Mouse (Mus musculus) heart, postnatal 10 days (tissue): ENCODE results near the gene Tas1r1. TPM values are rescaled to one million over a fixed set of nuclear protein-coding genes. Genes with fewer than 3 reads are reported as not detected.

Experiments used
- DNase-seq, 2 experiments: peaks; one replicate each; pipeline ENCODE4 v3.0.0; 2021
- intact Hi-C: fragments of 180-260 bp; cut with DNase I; formaldehyde crosslinking; loops from one replicate; pipeline ENCODE4 v1.15.1; 2025
- total RNA-seq, 2 experiments: library from RNA; stranded (reverse); gene quantifications; 2 replicates each; pipeline ENCODE4 v1.2.3; 2021

Gene Tas1r1
- total RNA-seq, 2 experiments from 2014 or later: 0.10 to 0.17 TPM

DNA sequence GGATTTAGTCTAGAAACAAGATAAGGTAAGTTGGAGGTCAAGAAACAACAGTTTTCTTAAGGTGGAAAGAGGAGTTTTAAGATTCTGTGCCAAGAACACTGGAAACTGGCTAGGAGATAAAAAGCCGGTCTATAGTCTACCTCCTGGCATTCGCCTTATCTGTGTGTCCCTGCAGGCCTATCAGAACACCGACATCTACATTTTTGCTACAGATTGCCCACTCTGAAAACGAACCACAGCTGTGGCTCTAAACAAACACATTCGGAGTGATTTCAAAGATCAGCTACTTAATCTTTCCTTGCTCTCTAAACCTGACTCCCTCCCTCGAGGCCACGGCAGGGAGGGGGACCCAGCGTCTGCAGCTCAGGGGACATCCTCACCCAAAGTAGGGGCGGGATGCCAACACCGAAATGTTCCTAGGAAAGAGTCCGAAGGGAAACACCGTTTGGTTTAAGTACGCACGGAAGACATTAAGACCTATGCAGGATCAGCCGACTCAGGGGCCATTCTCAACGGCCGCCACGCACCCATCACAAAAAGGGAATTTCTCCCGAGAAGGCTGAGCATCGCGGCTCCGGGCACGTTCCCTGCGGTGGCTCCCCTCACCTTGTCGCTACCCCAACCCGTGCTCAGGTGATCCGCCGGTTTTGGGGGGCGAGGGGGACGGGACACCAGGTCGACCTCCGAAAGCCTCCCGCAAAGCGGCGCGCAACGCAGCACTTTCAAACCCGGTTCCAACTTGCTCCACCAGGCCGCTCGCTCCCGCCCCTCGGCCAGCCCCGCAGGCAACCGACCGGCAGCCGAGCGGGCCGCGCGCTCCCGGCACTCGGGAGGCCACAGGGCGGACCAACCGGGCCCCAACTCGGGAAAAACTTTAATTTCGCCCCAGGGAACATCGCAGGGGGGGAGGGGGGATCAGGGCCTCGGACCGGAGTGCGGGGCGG lies 43.9 kb downstream of the Tas1r1 start:
- intact Hi-C loops: no loop called here
- peak; percentile 44 to 50 for DNase-seq

DNA sequence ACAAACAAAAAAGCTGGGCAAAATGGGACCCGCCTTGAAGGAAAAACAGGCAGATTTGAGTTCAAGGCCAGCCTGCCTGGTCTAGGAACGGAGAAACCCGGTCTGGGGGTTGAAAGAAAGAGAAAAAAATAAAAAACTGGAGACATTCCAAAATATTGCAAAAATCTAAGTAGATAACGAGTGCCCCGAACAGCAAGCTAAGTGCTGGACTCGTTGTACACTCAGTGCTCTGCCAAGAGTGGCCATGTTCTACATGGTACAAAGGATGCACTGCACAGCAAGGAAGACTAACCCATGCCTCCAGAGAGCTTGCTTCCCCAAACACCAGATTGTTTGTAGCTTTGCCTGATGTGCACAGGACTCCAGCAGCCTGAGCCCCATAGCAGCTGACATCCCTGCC lies 45.3 kb downstream of the Tas1r1 start:
- intact Hi-C loops: no loop called here

DNA sequence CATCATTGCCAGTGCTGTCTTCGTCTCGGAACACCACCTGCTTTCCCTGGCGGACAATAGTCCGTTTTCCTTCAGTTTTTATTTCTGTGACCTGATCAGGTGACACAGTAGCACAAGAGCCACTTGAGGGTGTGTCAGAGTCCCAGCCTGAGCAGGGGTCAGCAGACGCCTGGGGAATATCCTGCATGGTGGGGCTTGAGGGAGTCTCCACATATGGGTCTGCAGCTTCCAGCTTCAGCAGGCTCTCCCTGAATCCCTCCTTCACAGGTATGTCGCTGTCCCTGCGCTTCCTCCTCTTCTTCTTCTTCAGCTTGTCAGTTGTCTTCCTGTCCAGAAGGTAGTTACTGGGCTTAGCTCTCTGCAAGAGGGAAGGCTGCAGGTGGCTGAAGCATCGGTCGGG lies 46.3 kb downstream of the Tas1r1 start:
- intact Hi-C loops: no loop called here
- no peak for DNase-seq

More for the DNA sequence above, 45.3 kb downstream of the Tas1r1 start:
- DNase-seq: no peak

GRCm38 (mm10) chr4:151989110-151989488 lies 49.3 kb downstream of the Tas1r1 start:
- DNase-seq: no peak
- intact Hi-C loops: no loop called here

- peak; percentile 87 to 88 for DNase-seq
- intact Hi-C loops: no loop called here
Observed at GRCm38 (mm10) chr4:151988342-151989109, 49.8 kb downstream of the Tas1r1 start, which contains the start of gene Thap3. Gene Thap3 (minus strand): TSS chr4:151988997.

- no peak for DNase-seq
- intact Hi-C loops: no loop called here
Observed at GRCm38 (mm10) chr4:151988014-151988341, 50.4 kb downstream of the Tas1r1 start.

GRCm38 (mm10) chr4:151986650-151987049 lies 51.7 kb downstream of the Tas1r1 start:
- DNase-seq: peak in 1 of 2 experiments; percentile 7
- intact Hi-C loops: no loop called here

- intact Hi-C loops: no loop called here
Observed at GRCm38 (mm10) chr4:151985886-151986285, 52.5 kb downstream of the Tas1r1 start.

GRCm38 (mm10) chr4:151983560-151983959 lies 54.8 kb downstream of the Tas1r1 start:
- peak in 1 of 2 experiments; percentile 15 for DNase-seq
- intact Hi-C loops: no loop called here

More at GRCm38 (mm10) chr4:151985886-151986285, 52.5 kb downstream of the Tas1r1 start:
- DNase-seq: no peak

DNA sequence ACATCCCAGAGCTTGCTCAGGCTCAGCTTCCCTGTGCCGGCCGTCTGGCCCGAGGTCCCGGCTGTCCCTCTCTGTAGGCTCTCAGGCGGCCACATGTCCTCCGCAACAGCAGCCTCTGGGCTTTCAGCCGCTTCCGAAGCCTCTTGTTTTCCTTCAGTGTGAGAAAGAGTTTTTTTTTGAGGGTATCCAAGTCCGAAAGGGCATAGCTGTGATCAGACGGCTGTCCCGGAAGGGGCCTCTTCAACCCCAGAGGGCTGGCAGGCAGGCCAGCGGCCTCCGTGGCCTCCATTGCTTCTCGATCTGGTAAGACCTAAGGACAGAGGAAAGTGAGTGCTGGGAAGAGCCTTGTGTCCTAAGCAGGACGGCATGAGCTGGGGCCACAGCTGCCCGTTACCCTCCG lies 55.3 kb downstream of the Tas1r1 start:
- peak in 1 of 2 experiments; percentile 3 for DNase-seq
- intact Hi-C loops: no loop called here

GRCm38 (mm10) chr4:151981363-151981762 lies 57.0 kb downstream of the Tas1r1 start:
- intact Hi-C loops: loop anchor here (1.0 to 2.0 kb wide), 2 partner anchors 55 to 115 kb away; no protein-coding TSS in a partner anchor

GRCm38 (mm10) chr4:151980699-151981098 lies 57.7 kb downstream of the Tas1r1 start:
- intact Hi-C loops: loop anchor here (1.0 to 2.0 kb wide), 2 partner anchors 56 to 116 kb away; no protein-coding TSS in a partner anchor

More at GRCm38 (mm10) chr4:151981363-151981762, 57.0 kb downstream of the Tas1r1 start:
- DNase-seq: peak; percentile 86 to 88

More at GRCm38 (mm10) chr4:151980699-151981098, 57.7 kb downstream of the Tas1r1 start:
- no peak for DNase-seq

Other genes starting within 250 kb of the Tas1r1 start
- gene Camta1, start 176.7 kb downstream of the Tas1r1 start, total RNA-seq: 100 to 1,000 TPM; 180 to 183 TPM
- 100 to 1,000 TPM in 1 of 2 experiments, 10 to 100 TPM in 1; 98.5 to 107 TPM for gene Dnajc11, start 104.9 kb downstream of the Tas1r1 start, total RNA-seq
- 10 to 100 TPM; 10.3 to 12.5 TPM for gene Thap3, start 49.6 kb downstream of the Tas1r1 start, total RNA-seq
- 10 to 100 TPM in 1 of 2 experiments, 1 to 10 TPM in 1; 8.5 to 11.3 TPM for gene Phf13, start 42.3 kb downstream of the Tas1r1 start, total RNA-seq
- gene Klhl21, start 29.8 kb downstream of the Tas1r1 start, total RNA-seq: 10 to 100 TPM; 43.5 to 49.4 TPM
- 1 to 10 TPM; 4.9 to 5.2 TPM for gene Zbtb48, start 10.9 kb downstream of the Tas1r1 start, total RNA-seq
- gene Nol9, start 753 bp upstream of the Tas1r1 start, total RNA-seq: 10 to 100 TPM; 11.3 to 13.5 TPM
- 10 to 100 TPM; 33.5 to 35.8 TPM for gene Plekhg5, start 33.9 kb upstream of the Tas1r1 start, total RNA-seq
- 1 to 10 TPM; 1.9 TPM for gene Tnfrsf25, start 77.4 kb upstream of the Tas1r1 start, total RNA-seq
- gene Espn, start 113.8 kb upstream of the Tas1r1 start, total RNA-seq: 1 to 10 TPM; 1.3 to 1.4 TPM
- gene Hes2, start 120.3 kb upstream of the Tas1r1 start, total RNA-seq: not detected
- gene Acot7, start 139.6 kb upstream of the Tas1r1 start, total RNA-seq: 10 to 100 TPM; 48.3 to 53.2 TPM
- gene Gpr153, start 235.7 kb upstream of the Tas1r1 start, total RNA-seq: 10 to 100 TPM; 30.2 to 31.3 TPM